Mouse (Mus musculus) limb, embryonic 10.5 days (tissue): ENCODE data around the gene Ppat. TPM values are rescaled to one million over a fixed set of nuclear protein-coding genes. Genes with fewer than 3 reads are reported as not detected.
"Not testable (repeated sequence)": the region's sequence is repeated elsewhere in the genome, so short reads cannot be mapped to it uniquely, and the experiment has no call there.

ENCODE experiments used
- DNase-seq: peaks from one replicate; pipeline ENCODE4 v3.0.0-alpha.2; 2017; ENCODE audit warnings: low spot score
- H3K27ac ChIP-seq: fragments of 300-500 bp; sonication (generic); 2 replicates; pipeline ENCODE4 v1.5.1; 2016; ENCODE audit warnings: mild to moderate bottlenecking
- H3K27me3 ChIP-seq: fragments of 300-500 bp; sonication (generic); 2 replicates; pipeline ENCODE4 v1.6.1; 2016; ENCODE audit warnings: low read depth, mild to moderate bottlenecking; ENCODE audit not compliant: poor library complexity, severe bottlenecking
- H3K36me3 ChIP-seq: fragments of 300-500 bp; sonication (generic); 2 replicates; pipeline ENCODE4 v1.6.1; 2016; ENCODE audit warnings: mild to moderate bottlenecking, moderate library complexity
- H3K4me1 ChIP-seq: fragments of 300-500 bp; sonication (generic); 2 replicates; pipeline ENCODE4 v1.6.1; 2016
- H3K4me3 ChIP-seq: fragments of 300-500 bp; sonication (generic); 2 replicates; pipeline ENCODE4 v1.5.1; 2016; ENCODE audit warnings: mild to moderate bottlenecking, moderate library complexity
- H3K9me3 ChIP-seq: fragments of 300-500 bp; sonication (generic); replicated peaks from 2 replicates; pipeline ENCODE4 v1.6.1; 2016; ENCODE audit warnings: mild to moderate bottlenecking
- WGBS: fragments of 180-500 bp; shearing (Covaris S2); methylation state at CpG from one replicate; pipeline ENCODE4 v1.1.7; 2016; 5-methylcytosine and 5-hydroxymethylcytosine counted together
- polyA plus RNA-seq: library from polyadenylated mRNA; unstranded; fragments of >200 nt; fragmentation: Nextera tagmentation; extraction: Ambion mirVana; gene quantifications from 2 replicates; pipeline ENCODE4 v1.2.1, GENCODE M21; 2016

Ppat gene
- polyA plus RNA-seq, 1 experiment from 2014 or later, result 51.2 TPM

- Histone ChIP-seq H3K4me1 (peaks cover 20% of the 10 kb centered on the region; the same call in 1 of the 2 replicates), H3K4me3 (no peak overlapping the region), H3K9me3 (no peaks in the 10 kb centered on the region), H3K36me3 (peaks cover 57% of the 10 kb centered on the region), H3K27me3 (no peaks in the 10 kb centered on the region), H3K27ac (no peak overlapping the region)
- no peak for DNase-seq
- 95% methylated on average over 4 of the region's 4 CpGs for WGBS
These were observed 8.9 kb downstream of the Ppat start for GRCm38 (mm10) chr5:76942505-76942904.

- Histone ChIP-seq H3K4me3 (no peak overlapping the region), H3K9me3 (no peaks in the 10 kb centered on the region), H3K27me3 (no peaks in the 10 kb centered on the region), H3K4me1 (peaks cover 15% of the 10 kb centered on the region; the same call in 1 of the 2 replicates), H3K27ac (no peak overlapping the region), H3K36me3 (peaks cover 52% of the 10 kb centered on the region)
- DNase-seq, result no peak
- WGBS, result 92% methylated on average over 4 of the region's 4 CpGs
These were observed 9.4 kb downstream of the Ppat start for GRCm38 (mm10) chr5:76941975-76942374.

DNA sequence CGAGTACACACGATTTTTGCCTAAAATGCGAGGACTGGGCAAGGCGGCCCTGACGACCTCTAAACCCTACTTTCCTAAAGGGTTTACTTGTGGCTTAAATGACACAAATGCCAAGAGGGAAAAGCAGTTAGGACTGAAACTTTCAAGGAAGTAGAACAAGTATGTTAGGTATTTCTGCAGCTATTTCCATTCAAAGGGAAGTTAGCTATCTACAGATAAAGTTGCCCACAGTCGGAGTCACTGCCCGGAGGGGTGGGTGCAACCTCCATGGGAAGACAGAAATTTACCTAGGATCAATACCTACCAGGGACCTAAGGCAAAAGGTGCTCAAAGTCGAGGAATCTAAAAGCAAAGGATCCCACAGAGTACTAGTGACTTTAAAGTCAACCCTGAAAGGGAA, 11.7 kb downstream of the Ppat start:
- WGBS, result 96% methylated on average over 8 of the region's 8 CpGs
- H3K4me3 ChIP-seq, result no peak overlapping the region
- peaks cover 43% of the 10 kb centered on the region for H3K36me3 ChIP-seq
- H3K9me3 ChIP-seq, result no peaks in the 10 kb centered on the region
- H3K27me3 ChIP-seq, result no peaks in the 10 kb centered on the region
- H3K4me1 ChIP-seq, result no peaks in the 10 kb centered on the region
- no peak overlapping the region for H3K27ac ChIP-seq
- no peak for DNase-seq

- Histone ChIP-seq H3K36me3 (peaks cover 49% of the 10 kb centered on the region), H3K4me1 (peaks cover 7% of the 10 kb centered on the region; the same call in 1 of the 2 replicates), H3K4me3 (no peak overlapping the region), H3K27ac (no peak overlapping the region), H3K9me3 (no peaks in the 10 kb centered on the region), H3K27me3 (no peaks in the 10 kb centered on the region)
- WGBS, result 80% methylated on average over 7 of the region's 7 CpGs
- DNase-seq, result no peak
These were observed 22.0 kb downstream of the Ppat start for GRCm38 (mm10) chr5:76929180-76929877.

DNA sequence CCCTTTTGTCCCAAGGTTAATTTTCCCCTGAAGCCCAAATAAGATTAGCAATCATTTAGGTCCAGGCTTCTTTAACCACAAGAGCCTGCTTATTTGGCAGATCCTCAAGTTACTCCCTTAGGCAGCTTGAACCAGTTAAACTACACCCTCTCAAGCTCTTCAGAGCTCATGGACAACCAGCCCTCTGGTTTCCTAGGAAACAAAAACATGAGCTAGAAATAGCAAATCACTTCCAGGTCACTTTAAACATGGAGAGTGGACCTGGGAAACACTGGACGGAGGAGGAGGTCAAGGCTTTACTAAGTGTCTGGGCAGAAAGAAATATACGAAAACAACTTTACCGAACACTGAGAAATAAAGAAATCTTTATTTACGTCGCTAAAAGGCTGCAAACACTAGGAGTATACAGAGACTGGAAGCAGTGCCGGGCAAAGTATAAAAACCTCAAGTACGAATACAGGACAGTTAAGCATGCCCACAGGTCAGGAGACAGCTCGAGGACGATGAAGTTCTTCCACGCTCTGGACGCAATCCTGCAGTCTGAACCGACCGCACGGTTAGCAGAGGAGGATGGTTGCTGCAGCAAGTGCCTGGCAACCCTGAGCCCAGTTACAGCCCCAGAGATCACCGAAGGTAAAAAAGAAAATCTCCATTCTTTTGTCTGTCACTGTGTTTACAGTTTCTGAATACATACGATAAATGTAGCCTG, 23.1 kb downstream of the Ppat start:
- 89% methylated on average over 16 of the region's 16 CpGs for WGBS
- H3K4me1 ChIP-seq, result peaks cover 7% of the 10 kb centered on the region; the same call in 1 of the 2 replicates
- peaks cover 60% of the 10 kb centered on the region for H3K36me3 ChIP-seq
- H3K9me3 ChIP-seq, result no peaks in the 10 kb centered on the region
- H3K27ac ChIP-seq, result no peak overlapping the region
- no peaks in the 10 kb centered on the region for H3K27me3 ChIP-seq
- no peak overlapping the region for H3K4me3 ChIP-seq
- no peak for DNase-seq

DNA sequence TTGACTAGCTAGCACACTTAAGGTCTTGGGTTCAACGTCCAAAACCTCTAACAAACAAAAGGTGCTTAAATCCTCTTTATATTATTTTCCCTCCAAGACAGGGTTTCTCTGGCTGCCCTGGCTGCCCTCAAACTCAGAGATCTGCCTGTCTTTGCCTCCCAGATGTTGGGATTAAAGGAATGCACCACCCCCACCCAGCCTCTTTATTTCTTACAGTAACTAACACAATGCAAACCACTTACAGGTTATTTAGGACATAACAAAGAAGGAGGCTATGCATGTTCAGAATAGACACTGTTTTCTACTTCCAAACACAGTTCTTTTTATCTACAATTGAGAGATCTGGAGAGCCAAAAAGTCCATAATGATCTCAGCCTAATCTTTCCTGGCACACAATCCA, 27.1 kb downstream of the Ppat start:
- Histone ChIP-seq H3K27me3 (no peaks in the 10 kb centered on the region), H3K27ac (no peak overlapping the region), H3K36me3 (peaks cover 98% of the 10 kb centered on the region), H3K4me3 (no peak overlapping the region), H3K9me3 (no peaks in the 10 kb centered on the region), H3K4me1 (peaks cover 2% of the 10 kb centered on the region; the same call in 1 of the 2 replicates)
- no peak for DNase-seq
- WGBS, result 87% methylated on average over 1 of the region's 1 CpGs

- H3K36me3 ChIP-seq, result peaks cover 100% of the 10 kb centered on the region
- no peak overlapping the region for H3K27ac ChIP-seq
- no peaks in the 10 kb centered on the region for H3K27me3 ChIP-seq
- no peak for DNase-seq
- WGBS, result 96% methylated on average over 13 of the region's 13 CpGs
- no peak overlapping the region for H3K4me3 ChIP-seq
- no peaks in the 10 kb centered on the region for H3K4me1 ChIP-seq
- H3K9me3 ChIP-seq, result no peaks in the 10 kb centered on the region
These were observed 27.9 kb downstream of the Ppat start for GRCm38 (mm10) chr5:76923428-76923827.

DNA sequence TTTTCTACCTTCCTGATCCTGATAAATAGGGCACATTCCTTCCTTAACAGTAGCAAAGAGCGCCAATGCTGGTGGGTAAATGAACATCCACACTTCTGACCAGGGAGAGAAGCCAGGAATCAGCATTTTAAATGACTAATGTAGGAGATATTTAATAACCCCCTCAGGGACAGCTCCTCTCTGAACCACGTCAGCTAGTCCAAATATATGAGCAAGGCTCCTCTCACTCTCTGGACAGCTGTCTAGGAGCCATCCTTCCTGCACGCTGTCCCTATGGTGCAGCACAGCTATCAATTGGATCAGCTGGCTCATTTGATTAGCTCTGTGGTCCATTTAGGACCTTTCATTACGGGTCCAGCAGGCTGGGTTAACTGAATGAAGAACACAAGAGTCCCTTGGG, 28.5 kb downstream of the Ppat start:
- no peaks in the 10 kb centered on the region for H3K27me3 ChIP-seq
- H3K4me1 ChIP-seq, result no peaks in the 10 kb centered on the region
- H3K36me3 ChIP-seq, result peaks cover 100% of the 10 kb centered on the region
- no peaks in the 10 kb centered on the region for H3K9me3 ChIP-seq
- no peak overlapping the region for H3K4me3 ChIP-seq
- WGBS, result 91% methylated on average over 4 of the region's 4 CpGs
- no peak overlapping the region for H3K27ac ChIP-seq
- DNase-seq, result no peak

DNA sequence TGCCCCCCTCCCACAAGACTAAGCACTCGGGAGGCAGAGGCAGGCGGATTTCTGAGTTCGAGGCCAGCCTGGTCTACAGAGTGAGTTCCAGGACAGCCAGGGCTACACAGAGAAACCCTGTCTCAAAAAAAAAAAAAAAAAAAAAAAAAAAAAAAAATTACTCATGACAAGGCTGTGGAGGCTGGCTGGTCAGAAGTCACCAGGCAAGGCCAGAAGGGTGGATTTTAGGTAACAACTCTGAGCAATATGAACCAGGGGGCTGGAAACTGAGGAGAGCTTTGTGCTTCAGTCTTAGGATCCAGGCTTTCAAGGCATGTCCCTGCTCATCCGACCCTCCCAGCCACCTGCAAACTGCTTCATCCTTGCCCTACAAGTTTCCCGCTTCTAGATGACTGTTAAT, 38.9 kb downstream of the Ppat start:
- not testable (repeated sequence) for H3K27me3 ChIP-seq, H3K4me3 ChIP-seq, H3K9me3 ChIP-seq, H3K4me1 ChIP-seq, DNase-seq, H3K27ac ChIP-seq
- peaks cover 64% of the 10 kb centered on the region for H3K36me3 ChIP-seq
- WGBS, result 91% methylated on average over 5 of the region's 5 CpGs

- peaks cover 6% of the 10 kb centered on the region; the same call in 1 of the 2 replicates for H3K4me1 ChIP-seq
- H3K9me3 ChIP-seq, result no peaks in the 10 kb centered on the region
- H3K27ac ChIP-seq, result no peak overlapping the region
- no peak overlapping the region for H3K4me3 ChIP-seq
- no peak for DNase-seq
- peaks cover 47% of the 10 kb centered on the region for H3K36me3 ChIP-seq
- WGBS, result 90% methylated on average over 3 of the region's 3 CpGs
- H3K27me3 ChIP-seq, result no peaks in the 10 kb centered on the region
These were observed 40.6 kb downstream of the Ppat start for GRCm38 (mm10) chr5:76910807-76911206.

- Histone ChIP-seq H3K36me3 (peaks cover 15% of the 10 kb centered on the region), H3K27ac (peak overlapping the region; percentile 90), H3K9me3 (no peaks in the 10 kb centered on the region), H3K4me3 (peak overlapping the region; percentile 63), H3K27me3 (no peaks in the 10 kb centered on the region), H3K4me1 (peaks cover 7% of the 10 kb centered on the region; the same call in 1 of the 2 replicates)
- DNase-seq, result no peak
- 54% methylated on average over 3 of the region's 3 CpGs for WGBS
These were observed 45.3 kb downstream of the Ppat start for GRCm38 (mm10) chr5:76906155-76906499.

DNA sequence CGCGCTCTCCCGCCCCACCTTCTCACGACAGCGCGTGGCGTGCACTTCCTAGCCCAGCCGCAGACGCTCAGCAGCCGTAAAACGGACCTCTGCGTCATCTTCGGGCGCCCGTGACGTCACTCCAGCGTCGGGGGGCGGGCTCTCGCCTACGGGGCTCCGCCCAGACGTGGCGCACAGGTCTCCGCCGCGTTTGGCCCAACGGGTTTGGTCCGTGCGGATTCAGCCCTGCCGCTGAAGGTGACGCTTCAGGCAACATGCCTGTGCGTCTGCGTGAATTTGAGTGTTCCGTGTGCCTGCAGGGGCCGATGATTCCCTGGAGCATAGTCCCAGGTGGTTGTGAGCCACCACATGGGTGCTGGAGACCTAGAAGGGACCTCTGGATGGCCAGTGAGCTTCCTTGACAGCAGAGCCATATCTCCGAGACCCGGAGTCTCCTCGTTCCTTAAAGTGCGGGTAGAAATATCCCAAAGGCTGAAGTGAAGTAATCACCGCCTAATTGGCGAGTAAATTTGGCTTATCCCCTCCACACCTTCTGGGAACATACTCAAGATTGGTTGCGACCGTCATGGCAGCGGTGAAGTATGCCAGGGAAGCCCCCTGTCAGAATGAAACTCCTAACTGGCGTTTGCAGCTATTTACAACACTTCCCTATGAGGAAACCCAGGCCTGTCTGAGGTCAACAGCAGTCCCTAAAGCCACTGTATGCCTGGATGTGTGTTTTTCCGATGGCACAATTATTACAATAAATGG, 45.8 kb downstream of the Ppat start, which contains the start of gene Aasdh:
TSS of gene Aasdh (minus strand) at position 110 of the 750 bp plus-strand sequence.
- Histone ChIP-seq H3K4me3 (peak within 1 kb of the TSS; percentile 63), H3K36me3 (peaks cover 15% of the 10 kb centered on the region), H3K27ac (peak within 1 kb of the TSS; percentile 90), H3K27me3 (no peaks in the 10 kb centered on the region), H3K4me1 (peaks cover 7% of the 10 kb centered on the region; the same call in 1 of the 2 replicates), H3K9me3 (no peaks in the 10 kb centered on the region)
- under 1% methylated on average over 47 of the region's 47 CpGs for WGBS
- DNase-seq, result peak; percentile 100
